Mouse (Mus musculus): ENCODE measurements around the gene Uba52.
A peak's percentile ranks its signal among the peaks of the same experiment; 100 is the strongest.

Uba52 gene

GRCm38 (mm10) chr8:70502540-70502939 lies 8.1 kb downstream of the Uba52 start:
- no peak for DNase-seq

DNA sequence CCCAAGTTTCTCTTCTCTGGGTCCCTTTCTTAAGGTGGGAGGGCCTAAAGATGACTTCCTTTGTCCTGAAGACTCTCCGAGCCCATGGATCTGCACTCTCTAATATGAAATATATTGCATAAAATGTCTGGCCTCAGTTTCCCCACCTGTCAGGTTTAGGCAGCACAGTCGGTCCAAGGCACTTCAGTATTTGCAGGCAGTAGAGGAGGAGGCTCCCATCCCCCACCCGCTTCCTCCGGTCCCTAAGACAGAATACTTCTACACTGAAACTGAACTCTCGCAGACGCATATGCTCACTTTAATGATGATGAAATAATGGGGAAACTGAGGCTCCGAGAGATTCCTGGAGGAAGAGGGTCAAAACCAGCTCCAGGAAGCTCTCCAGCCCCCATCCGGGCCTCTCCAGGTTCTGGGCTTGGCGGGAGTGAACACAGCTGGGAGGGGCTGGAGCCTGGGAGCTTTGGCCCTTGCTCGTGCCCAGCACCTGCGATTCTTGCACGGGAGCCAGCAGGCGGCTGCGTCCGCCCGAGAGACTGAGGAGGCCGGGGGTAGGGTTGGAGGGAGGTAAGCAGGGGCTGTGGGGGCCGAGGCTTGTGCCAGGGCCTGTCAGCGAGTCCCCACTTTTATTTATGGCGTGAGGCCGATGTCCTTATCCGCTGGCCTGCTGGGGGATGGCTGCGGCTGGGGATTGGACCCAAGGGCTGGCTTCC lies 8.6 kb downstream of the Uba52 start:
- DNase-seq, result peak; percentile 58

DNA sequence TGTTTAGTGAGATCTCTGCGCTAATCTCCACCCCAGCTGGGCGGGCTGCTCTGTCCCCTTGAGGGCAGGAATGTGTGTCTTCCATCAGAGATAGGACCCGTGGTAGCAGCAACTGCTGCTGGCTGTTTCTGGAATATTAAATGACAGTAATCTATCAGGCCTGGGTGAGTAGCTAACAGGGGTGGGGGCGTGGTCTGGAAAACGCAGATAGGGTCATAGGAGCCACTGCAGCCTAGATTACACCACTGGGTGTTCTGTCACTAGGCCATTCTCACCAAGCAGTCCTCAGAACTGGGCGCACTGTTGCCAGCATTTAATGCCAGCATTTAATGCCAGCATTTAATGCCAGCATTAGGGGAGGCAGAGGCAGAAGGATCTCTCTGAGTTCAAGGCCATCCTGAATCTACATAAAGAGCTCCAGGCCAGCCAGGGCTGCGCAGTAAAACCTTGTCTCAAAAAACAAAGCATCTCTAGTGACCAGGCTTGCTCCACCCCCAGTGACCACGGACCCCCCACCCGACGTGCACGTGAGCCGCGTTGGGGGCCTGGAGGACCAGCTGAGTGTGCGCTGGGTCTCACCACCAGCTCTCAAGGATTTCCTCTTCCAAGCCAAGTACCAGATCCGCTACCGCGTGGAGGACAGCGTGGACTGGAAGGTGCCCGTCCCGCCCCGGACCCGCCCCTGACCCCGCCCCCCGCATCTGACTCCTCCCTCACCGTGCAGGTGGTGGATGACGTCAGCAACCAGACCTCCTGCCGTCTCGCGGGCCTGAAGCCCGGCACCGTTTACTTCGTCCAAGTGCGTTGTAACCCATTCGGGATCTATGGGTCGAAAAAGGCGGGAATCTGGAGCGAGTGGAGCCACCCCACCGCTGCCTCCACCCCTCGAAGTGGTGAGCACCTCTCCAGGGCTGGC lies 10.0 kb downstream of the Uba52 start:
- peak; percentile 69 for DNase-seq

- DNase-seq, result no peak
These were observed 14.9 kb downstream of the Uba52 start for GRCm38 (mm10) chr8:70495771-70496062.

DNA sequence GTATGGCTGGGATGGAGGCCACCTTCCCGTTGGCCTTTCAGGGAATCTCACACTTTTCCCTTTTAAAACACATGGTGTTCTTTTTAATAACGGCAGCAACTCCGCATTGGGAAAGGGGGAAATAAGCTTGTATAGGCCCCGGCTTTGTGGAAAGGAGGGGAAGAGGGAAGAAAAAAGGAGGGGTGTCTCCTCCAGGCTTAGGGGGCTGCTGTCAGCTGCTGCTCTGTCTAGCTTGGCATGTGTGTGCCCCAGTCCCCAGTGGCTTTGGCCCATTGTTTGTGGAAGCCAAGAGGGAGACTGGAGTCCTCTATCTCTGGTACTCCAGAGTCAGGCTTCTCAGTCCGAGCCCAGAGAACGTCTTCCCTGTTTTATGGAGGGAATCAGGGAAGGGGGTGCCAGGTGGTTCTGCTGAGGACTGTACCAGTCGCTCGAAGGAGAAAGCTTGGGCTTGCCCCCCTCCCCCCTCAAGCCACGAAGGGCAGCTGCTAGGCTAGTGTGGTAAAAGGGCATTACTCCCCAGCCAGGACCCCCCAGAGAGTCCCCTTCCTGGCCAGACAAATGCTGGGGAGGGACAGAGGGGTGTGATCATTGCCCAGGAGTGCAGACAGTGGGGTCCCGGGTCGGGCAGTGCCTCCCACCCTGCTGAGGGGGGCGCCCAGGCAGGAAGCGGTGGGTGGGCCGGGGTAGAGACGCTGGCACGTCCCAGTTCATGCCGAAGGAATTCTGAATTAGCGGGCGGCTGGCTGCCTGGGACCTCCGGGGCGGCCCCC lies 15.4 kb downstream of the Uba52 start:
- no peak for DNase-seq

DNA sequence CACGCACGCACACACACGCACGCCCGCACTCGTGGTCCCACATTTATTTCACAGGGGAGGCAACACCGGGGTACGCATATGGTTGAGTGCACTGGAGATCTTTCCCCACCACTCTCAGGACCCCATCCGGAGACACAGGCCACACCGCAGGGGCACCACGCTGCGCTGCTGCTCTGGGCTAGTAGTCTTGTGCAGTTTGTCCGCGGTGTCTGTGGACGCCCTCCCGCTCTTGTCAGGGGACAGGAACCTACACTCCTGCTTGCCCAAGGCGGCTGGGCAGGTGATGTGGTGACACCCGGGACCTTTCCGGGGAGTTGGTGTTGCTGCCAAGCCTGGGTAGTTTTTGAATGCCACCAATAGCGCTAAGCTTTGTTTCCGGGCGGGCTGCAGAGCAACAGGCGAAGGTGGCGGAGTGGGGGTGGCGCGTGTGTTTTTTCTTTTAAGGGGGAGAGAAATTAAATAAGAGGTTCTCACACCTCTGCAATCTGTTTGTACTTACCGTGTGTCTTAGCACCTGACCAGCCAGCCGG lies 16.1 kb downstream of the Uba52 start:
- no peak for DNase-seq

DNA sequence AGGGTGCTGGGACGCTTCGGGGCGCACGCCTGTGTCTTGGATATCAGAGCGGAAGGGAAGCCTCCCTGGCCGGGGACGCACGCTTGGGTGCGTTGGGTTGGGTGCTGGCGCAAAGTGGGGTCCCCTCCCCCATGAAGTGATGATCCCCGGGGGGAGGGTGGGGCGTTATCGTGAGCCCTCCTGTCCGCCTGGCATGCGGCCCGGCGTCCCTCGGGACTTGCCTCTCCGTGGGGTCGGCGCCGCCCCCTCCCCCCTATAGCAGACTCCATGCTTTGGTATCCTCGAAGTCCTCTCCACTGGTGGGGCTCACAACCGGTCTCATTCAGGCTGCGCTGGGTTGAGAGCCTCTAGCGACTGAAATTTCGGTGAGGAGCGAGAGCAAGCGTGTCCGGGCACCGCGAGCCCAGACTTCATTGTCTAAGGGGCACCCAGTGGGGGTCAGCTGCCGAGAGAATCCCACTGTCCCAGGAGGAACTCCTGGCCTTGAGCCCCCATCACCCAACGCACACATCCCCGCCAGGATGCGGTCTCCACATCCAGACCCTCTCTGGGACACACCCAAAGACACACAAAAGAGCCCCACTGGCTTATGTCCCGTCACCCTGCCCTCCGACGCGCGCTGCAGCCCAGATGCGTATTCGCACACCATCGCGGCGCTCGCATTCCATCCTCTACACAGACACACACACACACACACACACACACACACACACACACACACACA lies 16.7 kb downstream of the Uba52 start:
- DNase-seq, result no peak

DNA sequence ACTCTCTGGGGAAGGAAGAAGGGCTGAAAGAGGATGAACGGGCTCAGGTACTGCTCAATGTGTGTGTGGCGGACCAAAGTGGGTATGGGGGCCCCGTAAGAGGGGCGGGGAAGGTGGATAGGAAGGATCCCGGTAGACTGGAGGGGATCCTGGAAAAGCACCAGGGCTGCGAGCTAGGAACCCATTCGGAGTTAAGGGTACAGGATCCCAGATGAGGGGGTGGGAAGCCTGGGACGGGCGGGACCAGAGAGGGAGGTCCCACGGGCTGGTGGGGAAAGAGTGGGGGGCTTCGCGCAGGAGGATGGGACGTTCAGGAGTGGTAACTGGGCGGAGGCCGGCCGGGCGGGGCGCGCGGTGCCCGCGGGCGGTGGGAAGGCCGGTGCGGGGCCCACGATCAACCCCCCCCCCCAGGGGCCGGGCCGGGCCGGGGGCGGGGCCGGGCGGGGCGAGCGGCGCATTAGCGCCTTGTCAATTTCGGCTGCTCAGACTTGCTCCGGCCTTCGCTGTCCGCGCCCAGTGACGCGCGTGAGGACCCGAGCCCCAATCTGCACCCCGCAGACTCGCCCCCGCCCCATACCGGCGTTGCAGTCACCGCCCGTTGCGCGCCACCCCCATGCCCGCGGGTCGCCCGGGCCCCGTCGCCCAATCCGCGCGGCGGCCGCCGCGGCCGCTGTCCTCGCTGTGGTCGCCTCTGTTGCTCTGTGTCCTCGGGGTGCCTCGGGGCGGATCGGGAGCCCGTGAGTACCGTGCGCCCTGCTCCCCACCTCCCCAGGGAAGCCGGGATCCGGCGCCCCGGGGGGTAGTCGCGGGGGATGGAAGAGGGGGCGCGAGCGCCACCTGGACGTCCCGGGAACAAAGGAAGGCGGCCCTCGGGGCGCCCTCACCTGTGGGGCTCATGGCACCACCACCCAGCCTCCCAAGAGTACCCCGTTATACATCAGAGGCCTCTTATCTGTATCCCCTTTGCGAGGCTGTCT lies 17.6 kb downstream of the Uba52 start, which contains the start of gene Crlf1:
Gene Crlf1 (plus strand): TSS at position 495 of the 977 bp plus-strand sequence.
- DNase-seq, result no peak

DNA sequence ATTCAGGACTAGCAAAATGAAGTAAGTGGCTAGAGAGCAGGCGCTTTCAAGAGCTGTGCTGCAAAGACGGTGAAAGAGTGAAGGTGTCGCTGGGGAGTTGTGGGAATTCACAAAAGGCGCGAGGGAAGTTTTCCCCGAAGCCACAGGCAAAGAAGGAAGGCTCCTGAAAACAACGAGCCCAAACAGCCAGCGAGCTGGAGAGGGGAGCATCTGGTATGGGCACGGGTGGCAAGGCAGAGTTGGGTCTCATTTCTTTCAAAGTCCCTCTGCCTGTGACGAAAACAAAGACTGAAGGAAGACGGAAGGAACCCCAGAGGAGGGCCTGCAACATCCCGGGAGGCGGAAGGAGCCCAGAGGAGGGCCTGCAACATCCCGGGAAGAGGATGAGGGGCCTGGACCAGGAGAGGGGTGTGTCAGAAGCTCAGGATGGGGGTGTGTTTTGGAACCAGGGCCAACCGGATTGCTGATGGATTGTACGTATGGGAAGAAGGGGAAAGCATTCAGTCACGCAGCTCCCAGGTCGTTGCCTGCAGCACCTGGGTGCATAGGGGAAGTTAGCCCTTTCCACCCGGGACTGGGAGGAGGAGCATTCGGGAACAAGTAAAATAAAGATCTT lies 19.6 kb downstream of the Uba52 start:
- DNase-seq, result no peak

- no peak for DNase-seq
These were observed 20.3 kb downstream of the Uba52 start for GRCm38 (mm10) chr8:70490061-70490879.

GRCm38 (mm10) chr8:70489576-70489975 lies 21.0 kb downstream of the Uba52 start:
- DNase-seq, result no peak

GRCm38 (mm10) chr8:70488931-70489470 lies 21.6 kb downstream of the Uba52 start:
- DNase-seq, result no peak

DNA sequence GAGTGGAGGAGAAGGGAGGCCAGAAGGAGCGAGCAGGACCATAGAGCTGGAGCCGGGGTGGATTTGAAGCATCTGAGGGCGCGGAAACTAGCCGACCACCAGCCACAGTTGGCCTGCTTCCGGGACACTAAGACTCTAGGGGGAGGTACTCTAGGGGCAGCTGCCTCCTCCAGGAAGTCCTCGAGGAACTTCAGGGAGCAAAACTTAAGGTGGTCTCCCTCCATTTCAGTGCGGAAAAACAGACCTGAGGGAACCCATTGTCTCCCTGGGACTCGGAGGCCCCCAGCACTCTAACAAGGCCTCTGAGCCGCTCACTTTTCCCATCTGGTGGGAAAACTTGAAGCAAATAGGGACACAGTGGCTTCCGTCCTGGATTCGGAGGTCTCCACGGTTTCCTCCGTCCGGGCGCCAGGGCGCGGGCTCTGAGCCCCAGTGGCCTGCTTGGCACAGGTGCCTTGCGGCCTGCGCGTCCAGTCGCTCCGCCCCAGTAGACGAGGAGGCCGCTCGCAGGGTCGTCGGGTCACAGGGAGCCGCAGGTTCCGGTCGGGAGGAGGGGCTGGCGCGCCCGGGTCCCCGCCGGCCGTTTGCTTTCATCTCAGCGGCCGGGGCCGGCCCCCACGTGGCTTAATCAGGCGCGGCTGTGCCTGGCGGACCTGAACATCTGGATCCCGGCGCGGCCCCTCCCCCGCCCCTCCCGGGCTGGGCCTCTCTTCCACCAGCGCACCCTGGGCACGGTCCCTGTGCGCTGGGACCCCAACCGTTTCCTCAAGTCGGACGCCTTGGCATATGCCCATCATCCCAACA lies 22.4 kb downstream of the Uba52 start:
- DNase-seq, result no peak

- peak; percentile 74 for DNase-seq
These were observed 23.6 kb downstream of the Uba52 start, which contains the start of gene Tmem59l for GRCm38 (mm10) chr8:70486941-70487520. Tmem59l (minus strand) TSS chr8:70487358.

DNA sequence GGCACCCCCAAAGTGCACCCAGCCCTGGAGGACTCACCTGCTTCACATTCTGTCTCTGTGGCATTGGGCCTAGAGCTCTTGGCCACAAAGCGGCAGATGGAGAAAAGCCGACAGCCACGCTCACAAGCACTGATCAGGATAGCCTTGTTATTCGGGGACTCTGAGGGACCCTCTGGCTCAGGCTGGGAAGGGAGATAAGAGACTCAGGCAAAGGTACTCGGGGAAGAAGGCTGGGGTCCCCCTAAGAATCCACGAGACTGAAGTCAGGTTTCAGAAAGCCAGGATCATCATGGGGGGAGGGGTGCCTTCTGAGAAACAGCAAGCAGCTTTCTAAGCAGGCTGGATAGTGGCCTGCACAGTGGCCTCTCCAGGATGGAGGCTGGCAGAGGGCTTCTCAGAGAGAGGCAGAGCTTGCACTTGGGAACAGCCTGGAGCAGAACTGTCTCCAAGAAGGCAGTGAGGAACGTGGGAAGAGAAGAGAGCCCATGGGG lies 24.4 kb downstream of the Uba52 start:
- peak; percentile 65 for DNase-seq

DNA sequence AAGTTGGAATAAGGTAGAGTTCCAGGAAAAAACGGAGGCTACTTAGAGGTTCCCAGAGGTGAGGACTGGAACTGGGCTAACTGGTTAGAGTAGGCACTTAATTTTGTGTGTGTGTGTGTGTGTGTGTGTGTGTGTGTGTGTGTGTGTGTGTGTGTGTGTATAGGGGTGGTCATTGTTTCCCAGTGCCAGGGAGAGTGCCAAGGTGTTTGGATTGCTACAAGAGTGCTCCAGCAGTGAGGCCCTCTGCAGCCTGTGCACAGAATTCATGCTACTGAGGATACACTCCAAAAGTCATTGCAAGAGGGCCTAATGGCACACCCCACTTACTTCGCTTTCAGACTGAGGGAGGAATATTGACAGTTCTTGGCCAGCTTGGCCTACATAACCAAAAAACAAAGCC lies 27.7 kb downstream of the Uba52 start:
- no peak for DNase-seq

GRCm38 (mm10) chr8:70481908-70482307 lies 28.7 kb downstream of the Uba52 start:
- no peak for DNase-seq

Measured in cerebellum, adult 8-10 months (tissue).